9 mouse cellular contexts compared by ENCODE assay signal in genomic region chr7:135602881-135603523, GRCm38 (mm10).
DNase-seq lines count a peak whose midpoint lies in the region; ATAC-seq lines count a peak whose summit lies in the region.
"Had no signal": no experiment of that assay in that cellular context is flagged by ENCODE, and none has a peak within 500 bp of the region (broad histone marks: within the 10 kb centered on the region; RNA-seq: fewer than 3 reads in every experiment).

No protein-coding gene starts in this region.

- no peaks in the 10 kb centered on the region for H3K27me3 ChIP-seq in hindbrain, embryonic 10.5 days (ENCODE audit: insufficient read depth, poor library complexity, severe bottlenecking)
- H3K27me3 ChIP-seq in hindbrain, embryonic 16.5 days (replicated peaks; ENCODE audit: control insufficient read depth, insufficient read depth, low read length): no peaks in the 10 kb centered on the region
- peaks cover 33% of the 10 kb centered on the region; the same call in 1 of the 2 replicates for H3K27me3 ChIP-seq in heart, embryonic 13.5 days (replicated peaks)
- H3K27me3 ChIP-seq in liver, embryonic 16.5 days (ENCODE audit: control insufficient read depth, insufficient read depth, low read depth, low read length): no peaks in the 10 kb centered on the region
- H3K27me3 ChIP-seq: hindbrain, embryonic 15.5 days had no signal

- WGBS in hindbrain, embryonic 10.5 days: 44% methylated on average over 5 of the region's 5 CpGs
- WGBS in hindbrain, embryonic 16.5 days: 36% methylated on average over 5 of the region's 5 CpGs
- WGBS in heart, embryonic 13.5 days: 43% methylated on average over 5 of the region's 5 CpGs
- WGBS in liver, embryonic 16.5 days (ENCODE audit: insufficient replicate concordance): 74% methylated on average over 5 of the region's 5 CpGs

- no peak for ATAC-seq in hindbrain, embryonic 16.5 days
- ATAC-seq in heart, embryonic 13.5 days (ENCODE audit: extremely low read depth, insufficient number of reproducible peaks, low FRiP score, low TSS enrichment): no peak
- no peak for ATAC-seq in liver, embryonic 16.5 days (ENCODE audit: low read depth)
- no peak for ATAC-seq in megakaryocyte-erythroid progenitor cell, adult 5-6 weeks (replicated peaks; ENCODE audit: low FRiP score, low TSS enrichment, poor library complexity, severe bottlenecking)

- H3K4me2 ChIP-seq in hindbrain, embryonic 16.5 days (ENCODE audit: low read length): no peak overlapping the region
- H3K4me2 ChIP-seq in heart, embryonic 13.5 days: no peak overlapping the region
- H3K4me2 ChIP-seq in liver, embryonic 16.5 days (ENCODE audit: low read depth, low read length): no peak overlapping the region
- H3K4me2 ChIP-seq: hindbrain, embryonic 15.5 days had no signal

- DNase-seq in hindbrain, embryonic 10.5 days (ENCODE audit: low spot score): no peak
- peak; percentile 80 for DNase-seq in adipocyte (ENCODE audit: low spot score)
- DNase-seq in right cerebral cortex, postnatal 25 days: no peak
- DNase-seq in layer of hippocampus, postnatal 36 days: no peak

- peak overlapping the region; percentile 17 for H3K27ac ChIP-seq in hindbrain, embryonic 10.5 days
- no peak overlapping the region for H3K27ac ChIP-seq in hindbrain, embryonic 16.5 days (ENCODE audit: low read depth, low read length)
- H3K27ac ChIP-seq in heart, embryonic 13.5 days (replicated peaks): peak overlapping the region; percentile 24
- peak overlapping the region; percentile 12; the same call in 1 of the 2 replicates for H3K27ac ChIP-seq in liver, embryonic 16.5 days (ENCODE audit: low read length)
- H3K27ac ChIP-seq: hindbrain, embryonic 15.5 days had no signal

- no peak overlapping the region for H3K9ac ChIP-seq in hindbrain, embryonic 16.5 days (ENCODE audit: low read depth, low read length)
- no peak overlapping the region for H3K9ac ChIP-seq in heart, embryonic 13.5 days
- H3K9ac ChIP-seq in liver, embryonic 16.5 days (ENCODE audit: low read depth, low read length): no peak overlapping the region
- H3K9ac ChIP-seq: hindbrain, embryonic 15.5 days had no signal

- no peaks in the 10 kb centered on the region for H3K9me3 ChIP-seq in hindbrain, embryonic 10.5 days
- no peaks in the 10 kb centered on the region for H3K9me3 ChIP-seq in hindbrain, embryonic 16.5 days (ENCODE audit: control insufficient read depth, low read length)
- H3K9me3 ChIP-seq in heart, embryonic 13.5 days: no peaks in the 10 kb centered on the region
- no peaks in the 10 kb centered on the region for H3K9me3 ChIP-seq in liver, embryonic 16.5 days (replicated peaks; ENCODE audit: control insufficient read depth, low read length)
- H3K9me3 ChIP-seq: hindbrain, embryonic 15.5 days had no signal

- no peak overlapping the region for H3K4me3 ChIP-seq in hindbrain, embryonic 10.5 days
- no peak overlapping the region for H3K4me3 ChIP-seq in hindbrain, embryonic 16.5 days (ENCODE audit: low read length)
- H3K4me3 ChIP-seq in heart, embryonic 13.5 days: no peak overlapping the region
- no peak overlapping the region for H3K4me3 ChIP-seq in liver, embryonic 16.5 days (ENCODE audit: low read depth, low read length)
- H3K4me3 ChIP-seq: hindbrain, embryonic 15.5 days had no signal

- no peaks in the 10 kb centered on the region for H3K36me3 ChIP-seq in hindbrain, embryonic 10.5 days
- no peaks in the 10 kb centered on the region for H3K36me3 ChIP-seq in hindbrain, embryonic 16.5 days (ENCODE audit: control insufficient read depth, insufficient read depth, low read length)
- H3K36me3 ChIP-seq in heart, embryonic 13.5 days: no peaks in the 10 kb centered on the region
- H3K36me3 ChIP-seq in liver, embryonic 16.5 days (ENCODE audit: control insufficient read depth, insufficient read depth): no peaks in the 10 kb centered on the region
- H3K36me3 ChIP-seq: hindbrain, embryonic 15.5 days had no signal

- peaks cover 29% of the 10 kb centered on the region for H3K4me1 ChIP-seq in hindbrain, embryonic 10.5 days (replicated peaks)
- no peaks in the 10 kb centered on the region for H3K4me1 ChIP-seq in hindbrain, embryonic 16.5 days (ENCODE audit: control insufficient read depth, insufficient read depth, low read depth, low read length)
- peaks cover 59% of the 10 kb centered on the region for H3K4me1 ChIP-seq in heart, embryonic 13.5 days
- peaks cover 48% of the 10 kb centered on the region for H3K4me1 ChIP-seq in liver, embryonic 16.5 days (ENCODE audit: control insufficient read depth, low read depth, low read length)
